In the genomic region with DNA sequence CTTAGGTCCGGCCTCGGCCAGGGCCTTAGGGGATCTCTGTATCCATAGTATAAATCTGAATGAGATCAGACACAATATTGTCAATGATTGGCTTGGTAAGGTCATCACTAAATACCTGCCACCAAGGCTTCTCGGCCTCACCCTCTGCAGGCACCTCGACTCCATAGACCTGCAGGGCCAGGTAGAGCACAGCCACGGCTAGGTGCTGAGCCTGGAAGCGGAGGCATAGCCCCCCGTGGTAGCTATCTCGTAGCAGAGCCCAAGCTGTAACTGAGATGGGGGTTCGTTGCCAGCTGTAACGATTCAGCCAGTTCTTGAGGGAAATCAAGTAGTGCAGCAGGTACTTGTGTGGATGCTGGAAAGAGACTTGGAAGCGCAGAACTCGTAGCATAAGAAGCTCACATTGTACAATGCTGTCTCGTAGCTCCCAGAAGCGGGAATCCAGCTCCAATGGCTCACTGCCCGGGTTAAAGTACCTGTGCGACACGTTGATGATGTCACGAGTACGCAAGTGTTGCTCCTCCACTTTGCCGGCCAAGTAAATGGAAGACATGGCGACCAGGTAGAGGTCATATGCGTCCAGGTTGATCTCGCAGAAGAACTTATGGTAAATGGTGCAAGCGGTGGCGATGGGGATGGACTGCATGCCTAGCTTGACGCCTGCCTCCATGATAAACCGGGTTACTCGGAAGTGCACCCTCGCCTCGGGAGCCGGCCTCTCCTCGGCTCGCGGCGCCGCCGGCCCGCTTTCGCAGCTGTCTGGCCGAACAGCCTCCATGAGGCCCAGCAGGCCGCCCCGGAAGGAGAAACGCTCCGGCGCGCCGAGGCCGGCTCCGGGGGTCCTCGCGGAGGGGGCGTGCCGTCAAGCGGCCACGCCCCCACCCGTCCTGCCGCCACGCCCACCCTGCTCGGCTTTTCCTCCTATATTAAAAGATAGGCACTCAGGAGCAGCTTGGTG, we compare ENCODE assay signal across 8 mouse cellular contexts. TPM values are rescaled to one million over a fixed set of nuclear protein-coding genes. Genes with fewer than 3 reads are reported as not detected.
DNase-seq lines count a peak whose midpoint lies in the region; ATAC-seq and TF ChIP-seq lines count a peak whose summit lies in the region.

A gene (minus strand): TSS at position 845 of the 958 bp plus-strand sequence.

- H3K27ac ChIP-seq in gastrocnemius, adult 2 months = peak within 1 kb of the TSS; percentile 84
- H3K27ac ChIP-seq in hindbrain, embryonic 16.5 days (ENCODE audit: low read depth, low read length) = peak within 1 kb of the TSS; percentile 84

- peak within 1 kb of the TSS; percentile 77 for H3K4me3 ChIP-seq in gastrocnemius, adult 2 months
- H3K4me3 ChIP-seq in hindbrain, embryonic 16.5 days (ENCODE audit: low read length) = peak within 1 kb of the TSS; percentile 56

- peaks cover 2% of the 10 kb centered on the region; the same call in 1 of the 2 replicates for H3K36me3 ChIP-seq in hindbrain, embryonic 16.5 days (ENCODE audit: control insufficient read depth, insufficient read depth, low read length)

- no peaks in the 10 kb centered on the region for H3K27me3 ChIP-seq in hindbrain, embryonic 16.5 days (replicated peaks; ENCODE audit: control insufficient read depth, insufficient read depth, low read length)

- H3K9ac ChIP-seq in hindbrain, embryonic 16.5 days (ENCODE audit: low read depth, low read length) = peak within 1 kb of the TSS; percentile 70

- no peaks in the 10 kb centered on the region for H3K9me3 ChIP-seq in hindbrain, embryonic 16.5 days (ENCODE audit: control insufficient read depth, low read length)

- ATAC-seq in common myeloid progenitor, adult 5-6 weeks (replicated peaks; ENCODE audit: low read depth, poor library complexity, severe bottlenecking) = peak; percentile 83
- peak; percentile 95 for ATAC-seq in hindbrain, embryonic 16.5 days
- ATAC-seq in megakaryocyte progenitor cell, adult 5-6 weeks (replicated peaks; ENCODE audit: poor library complexity) = peak; percentile 96

- 9% methylated on average over 57 of the region's 59 CpGs for WGBS in hindbrain, embryonic 16.5 days

- intact Hi-C loops in gastrocnemius, adult 2 months (cut with DNase I) = no loop called here
- intact Hi-C loops in left cerebral cortex, postnatal 10 days (cut with DNase I) = no loop called here

- H3K4me1 ChIP-seq in hindbrain, embryonic 16.5 days (ENCODE audit: control insufficient read depth, insufficient read depth, low read depth, low read length) = peaks cover 2% of the 10 kb centered on the region; the same call in 1 of the 2 replicates

- peak within 1 kb of the TSS; percentile 75 for H3K4me2 ChIP-seq in hindbrain, embryonic 16.5 days (ENCODE audit: low read length)

- TF ChIP-seq CTCF in gastrocnemius, adult 2 months (IDR thresholded peaks at IDR 0.05) = no peak

- DNase-seq in adipocyte (ENCODE audit: low spot score) = peak; percentile 70
- DNase-seq in gastrocnemius, adult 2 months = peak; percentile 81
- peak; percentile 56 to 84 for DNase-seq in left cerebral cortex, postnatal 10 days (ENCODE audit: extremely low spot score in 1 of 2, low spot score in 2 of 2)
- peak; percentile 83 to 87 for DNase-seq in right cerebral cortex, postnatal 10 days (ENCODE audit: low spot score in 2 of 2)
- peak; percentile 68 for DNase-seq in urinary bladder, postnatal 25 days (ENCODE audit: low spot score)

RNA-seq across cellular contexts. Expression of the gene that starts here (rescaled TPM):
- total RNA-seq in common myeloid progenitor, adult 5-6 weeks (2017) = 31.2 and 31.9 TPM in 2 replicates
- 10 to 100 TPM in 1 of 2 experiments, 1 to 10 TPM in 1; 9.8 to 13.0 TPM for total RNA-seq in gastrocnemius, adult 2 months (2021)
- polyA plus RNA-seq in hindbrain, embryonic 16.5 days (2015; fragmentation: Nextera tagmentation; extraction: Ambion mirVana) = 29.0 and 29.6 TPM in 2 replicates
- 10 to 100 TPM; 18.2 to 19.0 TPM for total RNA-seq in left cerebral cortex, postnatal 10 days (2021)
- 36.4 and 39.5 TPM in 2 replicates for total RNA-seq in megakaryocyte progenitor cell, adult 5-6 weeks (2015)
- 24.3 and 30.1 TPM in 2 replicates for total RNA-seq in megakaryocyte progenitor cell, adult 5-6 weeks (2017)

Comparison
In these comparisons a context has a peak if more than half of its experiments do, and no peak if none do; other contexts are left out.
1. Peak in every context shown above with its lines: DNase-seq, ATAC-seq, H3K4me3 ChIP-seq and H3K27ac ChIP-seq.